Mouse (Mus musculus): ENCODE results near the gene Cyb5r2.

- TF ChIP-seq USF1 (IDR thresholded peaks at IDR 0.05; ENCODE audit: low read depth) (no peak), CTCF (IDR thresholded peaks at IDR 0.05; ENCODE audit: control insufficient read depth, insufficient read depth, insufficient read length) (no peak), MAX (IDR thresholded peaks at IDR 0.05) (no peak), CEBPB (IDR thresholded peaks at IDR 0.05; ENCODE audit: low read depth) (no peak)
Measured at GRCm38 (mm10) chr7:107700646-107701045, 57.2 kb downstream of the Cyb5r2 start.
